Mouse (Mus musculus) liver, embryonic 15.5 days (tissue): ENCODE data around the gene Otop3. TPM values are rescaled to one million over a fixed set of nuclear protein-coding genes. Genes with fewer than 3 reads are reported as not detected.
"Not testable (repeated sequence)": the region's sequence is repeated elsewhere in the genome, so short reads cannot be mapped to it uniquely, and the experiment has no call there.

Experiments
- ATAC-seq: fragments of 200-750 bp; cut with Nextera tagmentation; 2 replicates; pipeline ENCODE4 v1.8.0; 2017; ENCODE audit warnings: moderate number of reproducible peaks, mild to moderate bottlenecking, moderate library complexity; ENCODE audit not compliant: insufficient read depth
- H3K27ac ChIP-seq: fragments of 300-500 bp; sonication (generic); replicated peaks from 2 replicates; pipeline ENCODE4 v1.5.1; 2015; ENCODE audit warnings: mild to moderate bottlenecking, inconsistent platforms
- H3K27me3 ChIP-seq: fragments of 300-500 bp; sonication (generic); 2 replicates; pipeline ENCODE4 v1.6.1; 2015; ENCODE audit warnings: mild to moderate bottlenecking, inconsistent platforms
- H3K36me3 ChIP-seq: fragments of 300-500 bp; sonication (generic); replicated peaks from 2 replicates; pipeline ENCODE4 v1.6.1; 2015; ENCODE audit warnings: moderate library complexity, mild to moderate bottlenecking, inconsistent platforms
- H3K4me1 ChIP-seq: fragments of 300-500 bp; sonication (generic); replicated peaks from 2 replicates; pipeline ENCODE4 v1.6.1; 2015; ENCODE audit warnings: inconsistent platforms
- H3K4me2 ChIP-seq: fragments of 300-500 bp; sonication (generic); 2 replicates; pipeline ENCODE4 v1.6.1; 2015; ENCODE audit warnings: moderate library complexity, mild to moderate bottlenecking, inconsistent platforms
- H3K4me3 ChIP-seq: fragments of 300-500 bp; sonication (generic); replicated peaks from 2 replicates; pipeline ENCODE4 v1.5.1; 2015; ENCODE audit warnings: mild to moderate bottlenecking, inconsistent platforms
- H3K9ac ChIP-seq: fragments of 300-500 bp; sonication (generic); 2 replicates; pipeline ENCODE4 v1.6.1; 2015; ENCODE audit warnings: moderate library complexity, mild to moderate bottlenecking, inconsistent platforms
- H3K9me3 ChIP-seq: fragments of 300-500 bp; sonication (generic); replicated peaks from 2 replicates; pipeline ENCODE4 v1.6.1; 2016; ENCODE audit warnings: inconsistent platforms
- WGBS: fragments of 180-500 bp; shearing (Covaris S2); methylation state at CpG from one replicate; pipeline ENCODE4 v1.1.7; 2015; ENCODE audit warnings: mixed read lengths; ENCODE audit not compliant: insufficient replicate concordance; 5-methylcytosine and 5-hydroxymethylcytosine counted together
- polyA plus RNA-seq: library from polyadenylated mRNA; unstranded; fragments of >200 nt; fragmentation: Nextera tagmentation; extraction: Ambion mirVana; gene quantifications from 2 replicates; pipeline ENCODE4 v1.2.1, GENCODE M21; 2015

The Otop3 gene
- polyA plus RNA-seq, 1 experiment from 2014 or later = not detected

- no peaks in the 10 kb centered on the region for H3K9me3 ChIP-seq
- WGBS = 59% methylated on average over 7 of the region's 7 CpGs
- ATAC-seq = no peak
- H3K9ac ChIP-seq = no peak overlapping the region
- no peak overlapping the region for H3K4me3 ChIP-seq
- peaks cover 90% of the 10 kb centered on the region for H3K27me3 ChIP-seq
- peaks cover 9% of the 10 kb centered on the region; the same call in 1 of the 2 replicates for H3K4me1 ChIP-seq
- no peak overlapping the region for H3K27ac ChIP-seq
- H3K36me3 ChIP-seq = no peaks in the 10 kb centered on the region
- H3K4me2 ChIP-seq = no peak overlapping the region
Measured at GRCm38 (mm10) chr11:115377854-115378253, 43.3 kb downstream of the Otop3 start.

DNA sequence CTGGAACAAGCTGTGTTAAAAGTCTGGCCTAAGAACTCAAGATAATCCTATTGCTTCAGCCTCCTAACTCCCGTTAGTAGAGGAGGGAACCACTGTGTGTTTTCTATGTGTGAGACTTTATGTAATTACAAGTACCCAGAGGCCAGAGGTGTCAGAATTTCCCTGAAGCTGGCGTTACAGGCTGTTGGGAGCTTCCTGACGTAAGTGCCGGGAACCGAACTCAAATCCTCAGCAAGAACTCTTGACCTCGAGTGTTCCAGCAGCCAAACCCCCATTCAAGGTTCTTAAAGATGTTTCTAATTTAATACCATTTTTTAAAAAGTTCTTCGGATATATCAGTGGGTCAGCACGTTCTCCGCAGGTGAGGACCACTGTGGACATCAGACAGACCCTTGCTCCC is 46.7 kb downstream of the Otop3 start:
- Histone ChIP-seq H3K9me3 (no peaks in the 10 kb centered on the region), H3K27me3 (peaks cover 84% of the 10 kb centered on the region), H3K36me3 (no peaks in the 10 kb centered on the region), H3K27ac (no peak overlapping the region), H3K9ac (no peak overlapping the region), H3K4me2 (peak overlapping the region; percentile 69), H3K4me1 (peaks cover 5% of the 10 kb centered on the region; the same call in 1 of the 2 replicates), H3K4me3 (no peak overlapping the region)
- no peak for ATAC-seq
- WGBS = 41% methylated on average over 9 of the region's 9 CpGs

DNA sequence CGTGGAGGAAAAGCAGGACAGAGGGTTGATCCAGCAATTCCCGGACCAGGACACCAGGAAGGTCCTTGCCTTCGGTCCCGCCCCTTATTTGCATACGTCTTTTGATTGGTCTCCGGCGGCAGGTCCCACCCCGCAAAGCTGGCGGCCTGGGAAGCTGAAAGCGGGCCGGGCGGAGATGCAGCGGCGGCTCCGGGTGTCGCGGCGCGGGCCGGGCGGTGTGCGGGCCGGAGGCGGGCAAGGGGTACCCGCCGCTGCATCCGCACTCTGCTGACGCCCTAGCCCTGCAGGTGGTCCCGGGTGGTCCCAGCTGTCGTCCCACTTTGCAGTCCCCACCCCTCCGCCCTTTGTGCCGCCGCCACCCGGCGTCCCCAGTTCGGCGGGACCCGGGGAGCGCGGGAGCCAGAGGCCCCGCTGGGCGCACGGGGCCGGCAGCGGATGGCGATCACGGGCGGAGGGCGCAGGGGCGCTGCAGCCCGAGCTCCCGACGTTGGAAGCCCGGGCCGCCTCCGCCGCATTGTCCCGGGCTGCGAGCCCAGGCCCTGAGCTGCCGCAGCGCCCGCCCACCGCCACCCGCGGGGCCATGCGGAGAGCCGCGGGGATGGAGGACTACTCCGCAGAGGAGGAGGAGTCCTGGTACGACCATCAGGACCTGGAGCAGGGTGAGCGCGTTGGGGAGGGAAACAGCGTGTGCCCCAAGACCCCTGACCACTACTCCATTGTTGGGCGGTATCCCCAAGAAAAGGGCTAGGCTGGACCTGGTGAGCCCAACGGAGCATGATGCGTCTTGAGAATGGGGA is 47.4 kb downstream of the Otop3 start, which contains the start of gene Cdr2l:
TSS of gene Cdr2l (plus strand) at position 174 of the 797 bp plus-strand sequence.
- peak; percentile 62 for ATAC-seq
- no peaks in the 10 kb centered on the region for H3K9me3 ChIP-seq
- no peak within 1 kb of the TSS for H3K27ac ChIP-seq
- H3K27me3 ChIP-seq = peaks cover 80% of the 10 kb centered on the region
- no peaks in the 10 kb centered on the region for H3K36me3 ChIP-seq
- H3K4me3 ChIP-seq = peak within 1 kb of the TSS; percentile 55
- WGBS = under 1% methylated on average over 76 of the region's 76 CpGs
- peak within 1 kb of the TSS; percentile 69 for H3K4me2 ChIP-seq
- H3K9ac ChIP-seq = peak within 1 kb of the TSS; percentile 18; the same call in 1 of the 2 replicates
- peaks cover 5% of the 10 kb centered on the region; the same call in 1 of the 2 replicates for H3K4me1 ChIP-seq

DNA sequence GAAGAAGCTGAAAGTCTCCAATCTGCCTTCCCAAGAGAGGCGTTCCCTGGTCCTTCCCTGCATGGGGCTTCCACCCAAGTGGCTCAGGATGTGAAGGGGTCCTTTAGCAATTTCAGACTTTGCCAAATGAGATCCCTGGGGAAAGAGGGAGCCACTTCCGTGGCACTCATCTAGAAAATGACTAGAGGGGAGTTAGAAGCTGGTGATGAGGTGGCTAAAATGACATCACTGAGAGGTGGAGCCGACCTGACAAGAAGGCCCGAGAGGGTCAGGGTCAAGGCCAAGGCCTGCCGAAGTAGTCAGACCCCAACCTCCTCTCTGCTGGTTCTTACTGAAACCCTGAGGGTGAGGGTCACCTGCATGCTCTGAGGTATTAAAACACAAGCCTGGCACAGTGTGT is 48.4 kb downstream of the Otop3 start:
- Histone ChIP-seq H3K27ac (no peak overlapping the region), H3K4me1 (peaks cover 5% of the 10 kb centered on the region; the same call in 1 of the 2 replicates), H3K27me3 (peaks cover 71% of the 10 kb centered on the region), H3K9ac (no peak overlapping the region), H3K4me2 (peak overlapping the region; percentile 69), H3K36me3 (no peaks in the 10 kb centered on the region), H3K4me3 (peak overlapping the region; percentile 55), H3K9me3 (no peaks in the 10 kb centered on the region)
- ATAC-seq = no peak
- 33% methylated on average over 5 of the region's 5 CpGs for WGBS

- no peaks in the 10 kb centered on the region for H3K36me3 ChIP-seq
- peak overlapping the region; percentile 9; the same call in 1 of the 2 replicates for H3K27ac ChIP-seq
- ATAC-seq = no peak
- H3K4me2 ChIP-seq = 0 out of 2 replicates have a peak overlapping the region, but pooled peaks have one; percentile 69
- no peak overlapping the region for H3K4me3 ChIP-seq
- H3K9me3 ChIP-seq = no peaks in the 10 kb centered on the region
- H3K27me3 ChIP-seq = peaks cover 63% of the 10 kb centered on the region
- peaks cover 5% of the 10 kb centered on the region; the same call in 1 of the 2 replicates for H3K4me1 ChIP-seq
- WGBS = 56% methylated on average over 16 of the region's 16 CpGs
- no peak overlapping the region for H3K9ac ChIP-seq
Measured at GRCm38 (mm10) chr11:115383701-115384474, 49.4 kb downstream of the Otop3 start.

DNA sequence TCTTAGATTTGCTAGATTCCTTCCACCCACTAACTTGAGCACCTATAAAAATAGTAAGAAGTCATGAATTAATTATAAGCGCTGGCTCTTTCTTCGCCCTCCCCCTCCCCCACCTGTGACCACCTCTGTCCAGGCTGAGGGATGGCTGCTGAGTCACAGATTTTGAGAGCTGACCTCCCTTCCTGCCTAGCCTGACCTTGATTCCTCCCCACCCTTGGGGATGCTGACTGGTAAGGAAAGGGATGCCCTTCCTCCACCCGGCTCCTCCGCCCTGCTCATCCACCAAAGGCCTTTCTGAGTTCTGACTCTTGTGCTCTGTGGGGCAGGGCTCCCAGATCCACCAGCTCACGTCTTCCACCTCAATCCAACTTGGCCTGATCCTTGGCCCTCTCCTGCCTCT is 50.1 kb downstream of the Otop3 start:
- H3K27ac ChIP-seq = peak overlapping the region; percentile 9; the same call in 1 of the 2 replicates
- no peak for ATAC-seq
- no peaks in the 10 kb centered on the region for H3K9me3 ChIP-seq
- no peak overlapping the region for H3K9ac ChIP-seq
- H3K27me3 ChIP-seq = peaks cover 59% of the 10 kb centered on the region
- H3K36me3 ChIP-seq = no peaks in the 10 kb centered on the region
- H3K4me2 ChIP-seq = no peak overlapping the region
- H3K4me3 ChIP-seq = no peak overlapping the region
- peaks cover 5% of the 10 kb centered on the region; the same call in 1 of the 2 replicates for H3K4me1 ChIP-seq
- 74% methylated on average over 5 of the region's 5 CpGs for WGBS

DNA sequence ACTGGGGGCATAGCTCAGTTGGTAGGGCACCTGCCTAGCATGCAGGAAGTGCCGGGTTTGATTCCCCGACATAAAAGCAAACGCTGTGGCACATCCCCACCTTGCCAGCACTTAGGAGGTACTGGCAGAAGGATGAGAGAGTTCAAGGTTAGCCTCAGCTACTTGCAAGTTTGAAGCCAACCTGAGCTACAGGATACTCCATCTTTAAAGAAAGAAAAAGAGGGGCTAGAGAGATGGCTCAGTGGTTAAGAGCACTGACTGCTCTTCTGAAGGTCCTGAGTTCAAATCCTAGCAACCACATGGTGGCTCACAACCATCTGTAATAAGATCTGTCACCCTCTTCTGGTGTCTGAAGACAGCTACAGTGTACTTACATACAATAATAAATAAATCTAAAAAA is 52.3 kb downstream of the Otop3 start:
- 69% methylated on average over 3 of the region's 3 CpGs for WGBS
- H3K27me3 ChIP-seq = peaks cover 36% of the 10 kb centered on the region
- H3K9ac ChIP-seq, ATAC-seq, H3K36me3 ChIP-seq, H3K4me3 ChIP-seq, H3K4me1 ChIP-seq, H3K4me2 ChIP-seq, H3K9me3 ChIP-seq, H3K27ac ChIP-seq: not testable (repeated sequence)

DNA sequence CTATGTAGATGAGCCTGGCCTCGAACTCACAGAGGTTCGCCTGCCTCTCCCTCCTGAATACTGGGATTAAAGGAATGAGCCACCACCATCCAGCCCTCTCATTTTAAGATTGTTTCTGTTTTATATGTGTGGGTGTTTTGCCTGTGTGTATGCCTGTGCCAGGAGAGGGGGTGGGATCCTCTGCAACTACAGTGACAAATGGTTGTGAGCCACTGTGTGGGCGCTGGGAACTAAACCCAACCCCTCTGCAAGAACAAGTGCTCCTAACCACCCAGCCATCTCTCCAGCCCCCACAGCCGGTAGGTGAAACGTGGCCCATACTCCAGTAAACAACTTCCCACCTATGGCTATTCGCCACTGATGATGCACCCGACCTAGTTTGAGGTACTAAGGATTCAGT is 56.8 kb downstream of the Otop3 start:
- WGBS = 65% methylated on average over 7 of the region's 7 CpGs
- no peak for ATAC-seq
- H3K4me3 ChIP-seq = no peak overlapping the region

DNA sequence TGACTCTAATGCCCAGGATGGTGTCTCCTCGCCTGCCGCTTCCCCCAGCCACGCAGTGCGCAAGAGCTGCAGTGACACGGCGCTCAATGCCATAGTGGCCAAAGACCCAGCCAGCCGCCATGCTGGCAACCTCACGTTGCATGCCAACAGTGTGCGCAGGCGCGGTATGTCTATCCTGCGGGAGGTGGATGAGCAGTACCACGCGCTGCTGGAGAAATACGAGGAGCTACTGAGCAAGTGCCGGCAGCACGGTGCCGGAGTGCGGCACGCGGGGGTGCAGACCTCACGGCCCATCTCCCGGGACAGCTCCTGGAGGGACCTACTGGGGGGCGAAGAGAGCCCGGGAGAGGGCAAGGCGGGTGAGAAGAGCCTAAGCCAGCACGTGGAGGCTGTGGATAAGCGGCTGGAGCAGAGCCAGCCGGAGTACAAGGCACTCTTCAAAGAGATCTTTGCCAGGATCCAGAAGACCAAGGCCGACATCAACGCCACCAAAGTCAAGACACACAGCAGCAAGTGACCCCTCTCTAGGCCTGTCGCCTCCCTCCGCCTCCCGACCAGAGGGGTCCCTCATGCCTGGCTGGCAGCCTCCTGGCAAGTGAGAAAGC is 59.3 kb downstream of the Otop3 start:
- H3K4me1 ChIP-seq = no peaks in the 10 kb centered on the region
- peak overlapping the region; percentile 38 for H3K4me2 ChIP-seq
- no peak overlapping the region for H3K4me3 ChIP-seq
- 66% methylated on average over 34 of the region's 34 CpGs for WGBS
- peaks cover 33% of the 10 kb centered on the region for H3K27me3 ChIP-seq
- no peak overlapping the region for H3K9ac ChIP-seq
- no peak overlapping the region for H3K27ac ChIP-seq
- ATAC-seq = no peak
- H3K36me3 ChIP-seq = no peaks in the 10 kb centered on the region
- no peaks in the 10 kb centered on the region for H3K9me3 ChIP-seq

More for the DNA sequence above, 56.8 kb downstream of the Otop3 start:
- no peak overlapping the region for H3K9ac ChIP-seq
- H3K4me2 ChIP-seq = no peak overlapping the region
- H3K4me1 ChIP-seq = no peaks in the 10 kb centered on the region
- peaks cover 28% of the 10 kb centered on the region for H3K27me3 ChIP-seq
- no peaks in the 10 kb centered on the region for H3K9me3 ChIP-seq
- no peaks in the 10 kb centered on the region for H3K36me3 ChIP-seq
- H3K27ac ChIP-seq = no peak overlapping the region
